ENCODE assay signal across 7 mouse cellular contexts in genomic region chr12:55831101-55831500, GRCm38 (mm10). TPM values are rescaled to one million over a fixed set of nuclear protein-coding genes. Genes with fewer than 3 reads are reported as not detected.
A peak's percentile ranks its signal among the peaks of the same experiment; 100 is the strongest.
DNase-seq lines count a peak whose midpoint lies in the region; ATAC-seq lines count a peak whose summit lies in the region.

No protein-coding gene starts in this region.

- ATAC-seq in CD4-positive, CD25-positive, alpha-beta regulatory T cell, adult 4 months = peak; percentile 15
- peak; percentile 74 for ATAC-seq in granulocyte monocyte progenitor cell, adult 5-6 weeks (replicated peaks; ENCODE audit: poor library complexity, severe bottlenecking)
- ATAC-seq in megakaryocyte progenitor cell, adult 5-6 weeks (replicated peaks; ENCODE audit: poor library complexity) = peak; percentile 76

- peak; percentile 84 for DNase-seq in NIH3T3 (ENCODE audit: low read depth)
- DNase-seq in cerebellum, postnatal 10 days = peak; percentile 82 to 83
- peak; percentile 69 to 84 for DNase-seq in layer of hippocampus, postnatal 14 days (ENCODE audit: low spot score in 2 of 2)
- peak; percentile 33 to 73 for DNase-seq in spleen, postnatal 10 days (ENCODE audit: low spot score in 2 of 2)

RNA-seq across cellular contexts. Expression of gene Brms1l, which starts 5.0 kb away (rescaled TPM):
- polyA plus RNA-seq in CD4-positive, CD25-positive, alpha-beta regulatory T cell, adult 4 months (2017; shearing (Covaris generic)) = 10 to 100 TPM; 13.8 to 15.8 TPM
- 13.6 and 23.3 TPM in 2 replicates for total RNA-seq in granulocyte monocyte progenitor cell, adult 5-6 weeks (2014; fragmentation: Nextera tagmentation)
- total RNA-seq in granulocyte monocyte progenitor cell, adult 5-6 weeks (2017) = 12.3 and 13.3 TPM in 2 replicates
- total RNA-seq in layer of hippocampus, postnatal 14 days (2021) = 10 to 100 TPM; 62.7 to 64.6 TPM
- total RNA-seq in megakaryocyte progenitor cell, adult 5-6 weeks (2015) = 10.9 and 12.2 TPM in 2 replicates
- total RNA-seq in megakaryocyte progenitor cell, adult 5-6 weeks (2017) = 14.5 and 18.3 TPM in 2 replicates

RNA-seq across cellular contexts. Expression of gene Ralgapa1, which starts 10.1 kb away (rescaled TPM):
- 10 to 100 TPM; 14.0 to 17.4 TPM for polyA plus RNA-seq in CD4-positive, CD25-positive, alpha-beta regulatory T cell, adult 4 months (2017; shearing (Covaris generic))
- 34.2 and 49.7 TPM in 2 replicates for total RNA-seq in granulocyte monocyte progenitor cell, adult 5-6 weeks (2014; fragmentation: Nextera tagmentation)
- 30.9 and 36.7 TPM in 2 replicates for total RNA-seq in granulocyte monocyte progenitor cell, adult 5-6 weeks (2017)
- total RNA-seq in layer of hippocampus, postnatal 14 days (2021) = 100 to 1,000 TPM; 113 to 125 TPM
- total RNA-seq in megakaryocyte progenitor cell, adult 5-6 weeks (2015) = 47.6 and 64.8 TPM in 2 replicates
- 29.3 and 36.7 TPM in 2 replicates for total RNA-seq in megakaryocyte progenitor cell, adult 5-6 weeks (2017)

Comparison
In these comparisons a context has a peak if more than half of its experiments do, and no peak if none do; other contexts are left out.
1. Peak in every context shown above with its lines: DNase-seq and ATAC-seq.
2. ATAC-seq: peak in every context shown above with its lines; median percentile 76 in megakaryocyte progenitor cell, adult 5-6 weeks; 74 in granulocyte monocyte progenitor cell, adult 5-6 weeks; 15 in CD4-positive, CD25-positive, alpha-beta regulatory T cell, adult 4 months.